Mouse (Mus musculus): ENCODE results near the gene Arhgef19. TPM values are rescaled to one million over a fixed set of nuclear protein-coding genes. Genes with fewer than 3 reads are reported as not detected.

Arhgef19 gene
- total RNA-seq, 2 experiments from 2014 or later = 17.9 to 21.2 TPM

DNA sequence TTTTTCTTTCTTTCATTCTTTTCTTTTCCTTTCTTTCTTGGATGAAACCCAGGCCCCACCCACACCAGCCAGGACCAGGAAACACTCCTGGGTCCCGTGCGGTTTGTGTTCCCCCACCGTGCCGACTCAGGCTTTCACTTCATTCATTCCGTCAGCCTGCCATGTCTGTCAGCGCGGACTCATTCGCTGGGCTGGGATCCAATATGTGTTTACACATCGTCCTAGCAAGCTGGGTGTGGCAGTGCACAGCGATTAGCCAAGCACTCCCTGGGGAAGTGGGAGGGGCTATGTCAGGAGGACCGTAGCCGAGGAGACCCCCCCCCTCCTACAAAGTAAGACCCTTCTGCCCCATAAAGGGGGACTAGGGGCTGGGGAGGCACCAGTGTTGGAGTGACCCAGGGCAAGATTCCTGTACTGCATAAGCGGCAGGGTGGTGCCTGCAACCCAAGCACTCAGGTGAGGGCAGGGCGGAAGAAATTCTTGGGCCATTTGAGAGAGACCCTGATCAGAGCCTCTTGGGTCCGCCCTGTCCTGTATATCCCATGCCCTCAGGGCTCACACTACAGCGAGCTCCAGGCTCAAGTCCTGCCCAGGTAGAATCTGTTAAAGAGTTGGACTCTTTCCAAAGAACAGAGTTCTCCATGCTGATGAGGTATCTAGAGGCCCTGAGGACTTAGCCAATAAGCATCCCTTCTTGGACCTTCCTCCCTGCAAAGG is 20.9 kb downstream of the Arhgef19 start:
- DNase-seq (ENCODE audit: low spot score in 2 of 2) = no peak

DNA sequence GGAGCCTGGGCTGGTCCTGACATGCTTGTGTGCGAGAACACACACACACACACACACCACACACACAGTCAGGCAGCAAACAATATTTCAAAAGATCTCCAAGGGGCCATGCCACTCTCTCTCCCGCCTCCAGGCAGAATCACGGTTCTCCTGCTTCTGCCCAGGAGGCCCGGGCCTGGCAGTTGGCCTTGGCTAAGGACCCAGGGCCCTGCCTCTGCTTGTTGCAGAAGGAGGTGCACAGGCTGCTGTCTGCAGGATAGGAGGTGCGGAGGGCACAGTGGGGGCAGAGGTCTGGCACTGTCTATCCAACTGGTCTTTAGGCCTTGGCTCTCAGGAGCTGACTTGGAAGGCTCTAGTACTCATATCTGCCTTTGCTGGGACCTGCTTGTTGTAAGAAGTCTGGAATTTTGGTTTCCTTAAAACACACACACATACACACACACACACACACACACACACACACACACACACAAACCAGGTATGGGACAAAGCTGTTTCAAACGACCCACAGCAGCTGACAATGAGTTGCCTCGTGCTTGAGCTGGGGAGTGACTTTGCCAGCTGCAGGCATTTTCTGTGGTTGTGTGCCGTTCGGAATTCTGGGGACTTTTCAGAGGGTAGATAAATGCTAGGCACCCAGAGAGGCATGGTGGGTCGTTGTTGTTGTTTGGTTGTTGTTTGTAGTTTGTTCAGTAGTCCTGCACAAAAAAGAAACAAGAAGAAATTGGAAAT is 23.8 kb downstream of the Arhgef19 start:
- DNase-seq (ENCODE audit: low spot score in 2 of 2) = no peak

GRCm38 (mm10) chr4:141265979-141266637 is 26.8 kb downstream of the Arhgef19 start:
- DNase-seq (ENCODE audit: low spot score in 2 of 2) = no peak

GRCm38 (mm10) chr4:141267250-141267649 is 28.0 kb downstream of the Arhgef19 start:
- no peak for DNase-seq (ENCODE audit: low spot score in 2 of 2)

DNA sequence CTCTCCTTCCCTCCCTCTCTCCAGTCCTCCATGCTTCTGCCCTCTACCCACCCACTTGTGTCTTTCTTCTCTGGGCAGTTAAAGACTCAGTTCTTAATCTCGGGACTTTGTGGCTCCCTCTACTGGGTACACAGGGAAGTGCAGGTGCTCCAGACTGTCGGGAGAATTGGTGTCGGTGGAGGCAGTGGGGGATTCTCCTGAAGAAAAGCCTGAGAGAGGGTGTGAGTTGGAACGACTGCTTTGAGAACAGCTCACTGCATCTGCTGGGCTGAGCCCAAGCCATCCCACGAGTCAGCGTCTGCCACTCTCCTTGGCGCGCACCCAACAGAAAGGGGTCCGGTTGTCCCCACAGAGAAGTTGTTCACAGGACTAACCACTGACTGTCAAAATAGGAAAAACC is 28.5 kb downstream of the Arhgef19 start:
- peak; percentile 58 to 66 for DNase-seq (ENCODE audit: low spot score in 2 of 2)

- DNase-seq (ENCODE audit: low spot score in 2 of 2) = no peak
Measured at GRCm38 (mm10) chr4:141268350-141268749, 29.1 kb downstream of the Arhgef19 start.

GRCm38 (mm10) chr4:141269080-141269479 is 29.8 kb downstream of the Arhgef19 start:
- DNase-seq (ENCODE audit: low spot score in 2 of 2) = no peak

DNA sequence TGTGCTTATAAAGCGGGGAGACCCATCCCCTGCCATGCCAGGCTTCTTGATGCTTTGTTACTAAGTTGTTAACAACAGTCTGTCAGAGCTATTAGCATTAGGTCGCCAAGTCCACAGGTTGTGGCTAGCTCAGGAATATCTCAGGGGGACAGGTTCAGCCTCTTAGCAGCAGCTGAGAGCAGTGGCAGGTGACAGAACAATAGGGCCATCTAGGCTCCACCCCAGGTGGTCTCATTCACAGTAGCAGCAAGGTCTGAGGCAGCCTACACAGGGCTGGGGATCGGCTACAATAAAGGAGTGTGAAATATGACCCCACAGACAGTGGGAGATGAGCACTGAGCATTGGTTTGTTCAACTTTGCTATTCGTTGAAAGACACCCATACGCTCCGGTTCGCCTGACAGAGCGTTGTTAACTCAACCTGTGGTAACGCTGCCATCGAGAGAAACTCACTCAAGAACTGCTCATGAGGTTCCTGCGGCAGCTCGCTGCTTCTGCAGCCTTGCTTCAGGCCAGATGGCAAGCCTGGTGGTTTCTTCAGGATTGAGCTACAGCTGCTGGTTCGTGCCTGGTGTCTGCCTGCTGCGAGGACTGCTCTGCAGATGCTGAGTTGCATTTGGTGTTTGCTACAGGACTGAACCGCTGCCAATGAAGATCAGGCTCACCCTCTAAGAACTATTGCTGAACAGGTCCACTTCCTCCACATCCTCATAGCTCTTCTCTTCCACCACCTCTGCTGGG is 31.1 kb downstream of the Arhgef19 start:
- no peak for DNase-seq (ENCODE audit: low spot score in 2 of 2)

DNA sequence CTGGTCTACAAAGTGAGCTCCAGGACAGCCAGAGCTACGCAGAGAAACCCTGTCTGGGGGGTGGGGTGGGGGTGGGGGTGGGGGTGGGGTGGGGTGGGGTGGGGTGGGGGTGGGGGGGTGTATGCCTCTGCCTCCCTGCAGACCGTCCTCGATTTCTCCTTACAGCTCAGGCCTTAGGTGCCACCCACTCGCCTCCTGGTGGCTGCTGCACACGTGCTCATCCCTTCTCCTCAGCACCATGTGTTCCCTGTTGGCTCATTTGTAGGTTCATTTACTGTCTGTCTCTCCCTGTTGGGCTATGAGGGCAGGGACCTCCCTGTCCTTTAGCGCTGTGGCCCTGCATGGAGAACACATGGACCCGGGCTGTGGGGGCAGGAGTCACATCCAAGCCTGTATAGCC is 31.9 kb downstream of the Arhgef19 start:
- no peak for DNase-seq (ENCODE audit: low spot score in 2 of 2)

- no peak for DNase-seq (ENCODE audit: low spot score in 2 of 2)
Measured at GRCm38 (mm10) chr4:141271721-141272120, 32.4 kb downstream of the Arhgef19 start.

DNA sequence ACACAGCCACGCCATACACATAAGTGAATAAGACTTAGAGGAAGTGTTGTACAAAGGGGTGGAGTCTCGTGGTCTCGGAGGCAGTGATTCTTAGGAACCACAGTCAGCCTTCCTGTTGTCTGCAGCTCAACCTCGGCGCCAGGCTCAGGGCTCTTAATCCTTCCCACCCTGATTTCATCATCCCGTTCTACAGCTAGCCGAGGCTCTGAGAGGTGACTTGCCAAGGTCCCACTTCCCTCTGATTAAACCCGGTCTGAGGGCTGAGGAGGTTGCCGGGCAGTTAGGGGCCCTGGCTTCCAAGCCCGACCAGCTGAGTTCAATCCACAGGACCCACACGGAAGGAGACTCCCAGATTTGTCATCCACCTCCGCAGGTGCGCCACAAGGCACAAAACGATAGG is 33.6 kb downstream of the Arhgef19 start:
- DNase-seq (ENCODE audit: low spot score in 2 of 2) = no peak

DNA sequence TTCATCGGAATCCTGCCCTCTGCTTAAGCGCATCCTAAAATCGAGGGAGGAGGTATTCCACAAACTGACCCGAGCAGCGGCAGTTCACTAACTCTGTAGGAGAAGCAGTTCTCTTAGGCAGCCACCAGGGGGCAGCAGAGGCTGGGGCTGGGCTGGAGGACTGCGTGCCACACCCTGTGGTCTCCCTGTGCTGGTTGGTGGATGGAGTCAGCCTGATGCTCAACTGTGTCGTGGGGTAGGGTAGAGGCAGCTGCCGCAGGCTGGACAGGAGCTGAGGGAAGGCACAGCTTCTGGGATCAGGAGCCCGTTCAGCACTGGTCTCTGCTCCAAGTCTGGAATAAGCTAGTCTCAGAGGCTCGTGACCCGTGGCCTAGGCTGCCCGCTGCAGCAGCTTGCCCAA is 34.0 kb downstream of the Arhgef19 start:
- peak; percentile 78 to 85 for DNase-seq (ENCODE audit: low spot score in 2 of 2)

GRCm38 (mm10) chr4:141274485-141275341 is 35.4 kb downstream of the Arhgef19 start:
- no peak for DNase-seq (ENCODE audit: low spot score in 2 of 2)

GRCm38 (mm10) chr4:141277157-141277556 is 37.9 kb downstream of the Arhgef19 start:
- DNase-seq (ENCODE audit: low spot score in 2 of 2) = no peak

GRCm38 (mm10) chr4:141278154-141278553 is 38.9 kb downstream of the Arhgef19 start:
- DNase-seq (ENCODE audit: low spot score in 2 of 2) = no peak

DNA sequence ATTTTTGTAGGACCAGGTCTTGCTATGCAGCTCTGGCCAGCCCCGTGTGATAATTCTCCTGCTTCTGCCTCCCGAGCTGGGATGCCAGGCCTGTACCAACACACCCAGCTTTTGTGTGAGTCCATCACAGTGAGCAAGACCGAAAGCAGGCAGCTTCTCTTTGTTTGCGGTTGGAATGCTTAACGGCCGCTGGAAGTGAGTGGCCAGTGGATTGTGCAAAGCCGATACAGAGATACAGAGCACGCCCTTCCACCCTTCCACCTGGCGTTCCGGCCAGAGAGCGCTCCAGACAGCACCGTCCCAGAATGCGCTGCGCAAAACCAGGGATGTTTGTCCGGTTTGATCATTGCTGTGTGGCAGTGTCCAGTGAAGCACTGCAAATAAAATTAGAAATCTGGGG is 40.0 kb downstream of the Arhgef19 start:
- no peak for DNase-seq (ENCODE audit: low spot score in 2 of 2)

GRCm38 (mm10) chr4:141279783-141280182 is 40.5 kb downstream of the Arhgef19 start:
- no peak for DNase-seq (ENCODE audit: low spot score in 2 of 2)

DNA sequence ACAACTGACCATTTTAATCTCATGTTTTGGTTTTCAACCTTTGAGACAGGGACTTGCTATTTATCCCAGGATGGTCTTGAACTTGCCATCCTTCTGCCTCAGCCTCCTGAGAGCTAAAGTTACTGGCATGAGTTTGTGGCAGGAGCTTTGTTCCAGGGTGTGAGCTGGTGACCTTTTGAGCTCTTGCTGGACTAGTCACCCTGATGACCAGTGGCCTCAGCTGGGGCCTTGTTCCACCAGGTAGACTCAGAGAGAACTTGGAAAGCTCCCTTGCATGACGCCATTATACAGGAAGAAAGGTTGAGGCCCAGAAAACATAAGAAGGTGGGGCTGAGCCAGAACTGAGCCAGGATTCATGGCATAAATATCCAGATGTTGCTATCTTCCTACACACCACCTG is 41.2 kb downstream of the Arhgef19 start:
- no peak for DNase-seq (ENCODE audit: low spot score in 2 of 2)

- no peak for DNase-seq (ENCODE audit: low spot score in 2 of 2)
Measured at GRCm38 (mm10) chr4:141281153-141281552, 41.9 kb downstream of the Arhgef19 start.

- DNase-seq (ENCODE audit: low spot score in 2 of 2) = no peak
Measured at GRCm38 (mm10) chr4:141281578-141281977, 42.3 kb downstream of the Arhgef19 start.

DNA sequence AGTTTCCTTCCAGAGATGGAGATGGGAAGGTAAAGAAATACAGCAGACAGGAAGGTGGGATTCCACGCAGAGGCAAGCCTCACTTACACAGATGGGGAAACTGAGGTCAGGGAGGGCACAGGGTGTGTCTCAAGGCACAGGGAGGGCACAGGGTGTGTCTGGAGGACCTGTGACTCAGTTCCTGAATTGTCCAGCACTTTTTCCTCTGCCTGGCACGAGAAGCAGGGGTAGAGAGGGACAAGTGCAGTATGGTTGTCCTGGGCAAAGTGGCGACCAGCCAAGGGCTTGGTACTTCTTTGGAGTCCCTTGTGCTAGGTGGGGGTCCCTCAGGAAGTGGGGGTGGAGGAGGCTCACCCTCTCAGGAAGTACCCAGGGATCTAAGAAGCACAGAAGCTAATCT is 42.8 kb downstream of the Arhgef19 start:
- DNase-seq (ENCODE audit: low spot score in 2 of 2) = no peak
